Mouse (Mus musculus): ENCODE data around the gene Mdm2. TPM values are rescaled to one million over a fixed set of nuclear protein-coding genes. Genes with fewer than 3 reads are reported as not detected.
"Not testable (repeated sequence)": the region's sequence is repeated elsewhere in the genome, so short reads cannot be mapped to it uniquely, and the experiment has no call there.

The Mdm2 gene
- polyA plus RNA-seq, 1 experiment from 2014 or later, result 59.7 TPM

GRCm38 (mm10) chr10:117746297-117746883 lies 35.8 kb upstream of the Mdm2 start, which contains the start of gene Slc35e3:
Gene Slc35e3, minus strand, starts transcription at chr10:117746365.
- H3K4me3 ChIP-seq (replicated peaks), result peak within 1 kb of the TSS; percentile 57
- H3K27me3 ChIP-seq, result no peaks in the 10 kb centered on the region
- peak; percentile 86 for ATAC-seq (ENCODE audit: insufficient number of reproducible peaks, insufficient read depth, low FRiP score, low TSS enrichment, low read depth)
- H3K27ac ChIP-seq, result peak within 1 kb of the TSS; percentile 76
- peaks cover 18% of the 10 kb centered on the region for H3K4me1 ChIP-seq (replicated peaks)
- H3K9ac ChIP-seq (replicated peaks), result peak within 1 kb of the TSS; percentile 65
- H3K4me2 ChIP-seq, result peak within 1 kb of the TSS; percentile 86
- peaks cover 44% of the 10 kb centered on the region for H3K36me3 ChIP-seq
- 13% methylated on average over 46 of the region's 46 CpGs for WGBS
- H3K9me3 ChIP-seq, result no peaks in the 10 kb centered on the region

GRCm38 (mm10) chr10:117745570-117746296 lies 35.2 kb upstream of the Mdm2 start:
- H3K27me3 ChIP-seq, H3K9me3 ChIP-seq: not testable (repeated sequence)
- ATAC-seq (ENCODE audit: insufficient number of reproducible peaks, insufficient read depth, low FRiP score, low TSS enrichment, low read depth), result peak; percentile 12; the same call in 1 of the 2 replicates
- Histone ChIP-seq H3K4me1 (replicated peaks) (peaks cover 18% of the 10 kb centered on the region), H3K27ac (0 out of 2 replicates have a peak overlapping the region, but pooled peaks have one; percentile 23), H3K9ac (replicated peaks) (peak overlapping the region; percentile 65), H3K36me3 (peaks cover 44% of the 10 kb centered on the region), H3K4me2 (peak overlapping the region; percentile 86), H3K4me3 (replicated peaks) (peak overlapping the region; percentile 57)
- under 1% methylated on average over 21 of the region's 46 CpGs for WGBS

- Histone ChIP-seq H3K4me3 (replicated peaks) (peak overlapping the region; percentile 57; the same call in 1 of the 2 replicates), H3K9me3 (no peaks in the 10 kb centered on the region), H3K27me3 (no peaks in the 10 kb centered on the region), H3K36me3 (peaks cover 46% of the 10 kb centered on the region), H3K9ac (replicated peaks) (no peak overlapping the region; the same call in none of the 2 replicates), H3K27ac (peak overlapping the region; percentile 84), H3K4me1 (replicated peaks) (peaks cover 18% of the 10 kb centered on the region), H3K4me2 (peak overlapping the region; percentile 86)
- WGBS, result 64% methylated on average over 4 of the region's 4 CpGs
- ATAC-seq (ENCODE audit: insufficient number of reproducible peaks, insufficient read depth, low FRiP score, low TSS enrichment, low read depth), result peak; percentile 41; the same call in 1 of the 2 replicates
These were observed 33.4 kb upstream of the Mdm2 start for GRCm38 (mm10) chr10:117743917-117744316.

GRCm38 (mm10) chr10:117743182-117743581 lies 32.6 kb upstream of the Mdm2 start:
- Histone ChIP-seq H3K9me3 (no peaks in the 10 kb centered on the region), H3K4me2 (peak overlapping the region; percentile 86), H3K9ac (replicated peaks) (no peak overlapping the region), H3K4me3 (replicated peaks) (peak overlapping the region; percentile 57; the same call in 1 of the 2 replicates), H3K27me3 (no peaks in the 10 kb centered on the region), H3K4me1 (replicated peaks) (peaks cover 18% of the 10 kb centered on the region), H3K36me3 (peaks cover 46% of the 10 kb centered on the region), H3K27ac (peak overlapping the region; percentile 84)
- 81% methylated on average over 2 of the region's 2 CpGs for WGBS
- no peak for ATAC-seq (ENCODE audit: insufficient number of reproducible peaks, insufficient read depth, low FRiP score, low TSS enrichment, low read depth)

GRCm38 (mm10) chr10:117742618-117743017 lies 32.1 kb upstream of the Mdm2 start:
- H3K9ac ChIP-seq (replicated peaks), result no peak overlapping the region
- WGBS, result 94% methylated on average over 4 of the region's 4 CpGs
- no peaks in the 10 kb centered on the region for H3K27me3 ChIP-seq
- no peak overlapping the region for H3K4me2 ChIP-seq
- H3K4me1 ChIP-seq (replicated peaks), result peaks cover 18% of the 10 kb centered on the region
- H3K36me3 ChIP-seq, result peaks cover 46% of the 10 kb centered on the region
- no peaks in the 10 kb centered on the region for H3K9me3 ChIP-seq
- ATAC-seq (ENCODE audit: insufficient number of reproducible peaks, insufficient read depth, low FRiP score, low TSS enrichment, low read depth), result no peak
- H3K4me3 ChIP-seq (replicated peaks), result no peak overlapping the region
- no peak overlapping the region; the same call in 1 of the 2 replicates for H3K27ac ChIP-seq

- Histone ChIP-seq H3K27ac (peak overlapping the region; percentile 72), H3K9me3 (no peaks in the 10 kb centered on the region), H3K27me3 (no peaks in the 10 kb centered on the region), H3K9ac (replicated peaks) (no peak overlapping the region), H3K4me3 (replicated peaks) (no peak overlapping the region), H3K36me3 (peaks cover 50% of the 10 kb centered on the region), H3K4me1 (replicated peaks) (peaks cover 18% of the 10 kb centered on the region), H3K4me2 (peak overlapping the region; percentile 21)
- WGBS, result 89% methylated on average over 15 of the region's 15 CpGs
- no peak for ATAC-seq (ENCODE audit: insufficient number of reproducible peaks, insufficient read depth, low FRiP score, low TSS enrichment, low read depth)
These were observed 31.3 kb upstream of the Mdm2 start for GRCm38 (mm10) chr10:117741698-117742475.

GRCm38 (mm10) chr10:117740921-117741320 lies 30.4 kb upstream of the Mdm2 start:
- no peak overlapping the region for H3K4me2 ChIP-seq
- peaks cover 18% of the 10 kb centered on the region for H3K4me1 ChIP-seq (replicated peaks)
- H3K36me3 ChIP-seq, result peaks cover 60% of the 10 kb centered on the region
- H3K27me3 ChIP-seq, result no peaks in the 10 kb centered on the region
- H3K4me3 ChIP-seq (replicated peaks), result no peak overlapping the region
- 86% methylated on average over 9 of the region's 9 CpGs for WGBS
- ATAC-seq (ENCODE audit: insufficient number of reproducible peaks, insufficient read depth, low FRiP score, low TSS enrichment, low read depth), result no peak
- H3K9ac ChIP-seq (replicated peaks), result no peak overlapping the region
- no peaks in the 10 kb centered on the region for H3K9me3 ChIP-seq
- peak overlapping the region; percentile 72 for H3K27ac ChIP-seq

- no peak for ATAC-seq (ENCODE audit: insufficient number of reproducible peaks, insufficient read depth, low FRiP score, low TSS enrichment, low read depth)
- Histone ChIP-seq H3K27ac (no peak overlapping the region), H3K4me3 (replicated peaks) (no peak overlapping the region), H3K27me3 (no peaks in the 10 kb centered on the region), H3K4me1 (replicated peaks) (peaks cover 15% of the 10 kb centered on the region), H3K4me2 (no peak overlapping the region), H3K9me3 (no peaks in the 10 kb centered on the region), H3K9ac (replicated peaks) (no peak overlapping the region), H3K36me3 (peaks cover 64% of the 10 kb centered on the region)
- WGBS, result 97% methylated on average over 10 of the region's 10 CpGs
These were observed 29.6 kb upstream of the Mdm2 start for GRCm38 (mm10) chr10:117740171-117740570.

- Histone ChIP-seq H3K4me1 (replicated peaks) (peaks cover 10% of the 10 kb centered on the region; the same call in 1 of the 2 replicates), H3K4me2 (no peak overlapping the region), H3K4me3 (replicated peaks) (no peak overlapping the region), H3K9ac (replicated peaks) (no peak overlapping the region), H3K9me3 (no peaks in the 10 kb centered on the region), H3K27ac (no peak overlapping the region), H3K27me3 (no peaks in the 10 kb centered on the region), H3K36me3 (peaks cover 66% of the 10 kb centered on the region)
- 94% methylated on average over 6 of the region's 6 CpGs for WGBS
- no peak for ATAC-seq (ENCODE audit: insufficient number of reproducible peaks, insufficient read depth, low FRiP score, low TSS enrichment, low read depth)
These were observed 29.0 kb upstream of the Mdm2 start for GRCm38 (mm10) chr10:117739648-117739948.

- H3K9ac ChIP-seq (replicated peaks), result no peak overlapping the region
- H3K27ac ChIP-seq, result no peak overlapping the region
- H3K4me3 ChIP-seq (replicated peaks), result no peak overlapping the region
- WGBS, result 92% methylated on average over 15 of the region's 15 CpGs
- no peak overlapping the region for H3K4me2 ChIP-seq
- H3K9me3 ChIP-seq, result no peaks in the 10 kb centered on the region
- peaks cover 6% of the 10 kb centered on the region; the same call in 1 of the 2 replicates for H3K4me1 ChIP-seq (replicated peaks)
- peaks cover 66% of the 10 kb centered on the region for H3K36me3 ChIP-seq
- no peaks in the 10 kb centered on the region for H3K27me3 ChIP-seq
- ATAC-seq (ENCODE audit: insufficient number of reproducible peaks, insufficient read depth, low FRiP score, low TSS enrichment, low read depth), result no peak
These were observed 28.5 kb upstream of the Mdm2 start for GRCm38 (mm10) chr10:117738928-117739647.
